Mouse (Mus musculus) embryonic facial prominence, embryonic 15.5 days (tissue): Measurements from ENCODE around the gene Abcf1. TPM values are rescaled to one million over a fixed set of nuclear protein-coding genes. Genes with fewer than 3 reads are reported as not detected.
A peak's percentile ranks its signal among the peaks of the same experiment; 100 is the strongest.
"Not testable (repeated sequence)": the region's sequence is repeated elsewhere in the genome, so short reads cannot be mapped to it uniquely, and the experiment has no call there.

Experiments used
- ATAC-seq: fragments of 200-750 bp; cut with Nextera tagmentation; 2 replicates; pipeline ENCODE4 v1.8.0; 2017; ENCODE audit warnings: low read depth, moderate TSS enrichment; ENCODE audit not compliant: insufficient number of reproducible peaks, low FRiP score, low TSS enrichment
- H3K27ac ChIP-seq: fragments of 300-500 bp; sonication (generic); replicated peaks from 2 replicates; pipeline ENCODE4 v1.5.1; 2015; ENCODE audit warnings: mild to moderate bottlenecking, inconsistent platforms
- H3K27me3 ChIP-seq: fragments of 300-500 bp; sonication (generic); 2 replicates; pipeline ENCODE4 v1.6.1; 2015; ENCODE audit warnings: inconsistent platforms
- H3K36me3 ChIP-seq: fragments of 300-500 bp; sonication (generic); 2 replicates; pipeline ENCODE4 v1.6.1; 2015; ENCODE audit warnings: mild to moderate bottlenecking, inconsistent platforms
- H3K4me1 ChIP-seq: fragments of 300-500 bp; sonication (generic); 2 replicates; pipeline ENCODE4 v1.6.1; 2015; ENCODE audit warnings: inconsistent platforms
- H3K4me2 ChIP-seq: fragments of 300-500 bp; sonication (generic); replicated peaks from 2 replicates; pipeline ENCODE4 v1.6.1; 2015; ENCODE audit warnings: mild to moderate bottlenecking, inconsistent platforms
- H3K4me3 ChIP-seq: fragments of 300-500 bp; sonication (generic); replicated peaks from 2 replicates; pipeline ENCODE4 v1.5.1; 2015; ENCODE audit warnings: mild to moderate bottlenecking, inconsistent platforms
- H3K9ac ChIP-seq: fragments of 300-500 bp; sonication (generic); 2 replicates; pipeline ENCODE4 v1.6.1; 2015; ENCODE audit warnings: inconsistent platforms
- H3K9me3 ChIP-seq: fragments of 300-500 bp; sonication (generic); replicated peaks from 2 replicates; pipeline ENCODE4 v1.6.1; 2016; ENCODE audit warnings: inconsistent platforms
- WGBS: fragments of 180-500 bp; shearing (Covaris S2); methylation state at CpG from one replicate; pipeline ENCODE4 v1.1.7; 2015; 5-methylcytosine and 5-hydroxymethylcytosine counted together
- polyA plus RNA-seq: library from polyadenylated mRNA; unstranded; fragments of >200 nt; fragmentation: Nextera tagmentation; extraction: Ambion mirVana; gene quantifications from 2 replicates; pipeline ENCODE4 v1.2.1, GENCODE M21; 2015

The Abcf1 gene
- 89.0 and 92.2 TPM in 2 replicates for polyA plus RNA-seq

GRCm38 (mm10) chr17:35969418-35970389, at the start of gene Abcf1:
Gene Abcf1 (minus strand): TSS chr17:35969761.
- peak within 1 kb of the TSS; percentile 77 for H3K9ac ChIP-seq
- H3K27ac ChIP-seq: peak within 1 kb of the TSS; percentile 87
- no peaks in the 10 kb centered on the region for H3K27me3 ChIP-seq
- no peaks in the 10 kb centered on the region for H3K9me3 ChIP-seq
- ATAC-seq: peak; percentile 97
- H3K4me2 ChIP-seq: peak within 1 kb of the TSS; percentile 75
- peaks cover 33% of the 10 kb centered on the region for H3K36me3 ChIP-seq
- peak within 1 kb of the TSS; percentile 78 for H3K4me3 ChIP-seq
- H3K4me1 ChIP-seq: peaks cover 17% of the 10 kb centered on the region
- under 1% methylated on average over 68 of the region's 68 CpGs for WGBS

GRCm38 (mm10) chr17:36018979-36019378, 49.4 kb upstream of the Abcf1 start:
- WGBS: 59% methylated on average over 2 of the region's 2 CpGs
- no peaks in the 10 kb centered on the region for H3K9me3 ChIP-seq
- H3K36me3 ChIP-seq: peaks cover 8% of the 10 kb centered on the region; the same call in 1 of the 2 replicates
- no peak for ATAC-seq
- H3K4me2 ChIP-seq: no peak overlapping the region
- no peak overlapping the region for H3K27ac ChIP-seq
- H3K9ac ChIP-seq: no peak overlapping the region
- no peak overlapping the region for H3K4me3 ChIP-seq
- peaks cover 15% of the 10 kb centered on the region for H3K4me1 ChIP-seq
- no peaks in the 10 kb centered on the region for H3K27me3 ChIP-seq

GRCm38 (mm10) chr17:36017046-36017445, 47.5 kb upstream of the Abcf1 start:
- no peak for ATAC-seq
- Histone ChIP-seq H3K9me3 (no peaks in the 10 kb centered on the region), H3K36me3 (peaks cover 8% of the 10 kb centered on the region; the same call in 1 of the 2 replicates), H3K4me2 (no peak overlapping the region), H3K27ac (no peak overlapping the region), H3K9ac (no peak overlapping the region), H3K4me1 (peaks cover 4% of the 10 kb centered on the region; the same call in 1 of the 2 replicates), H3K27me3 (no peaks in the 10 kb centered on the region), H3K4me3 (no peak overlapping the region)
- 86% methylated on average over 5 of the region's 5 CpGs for WGBS

GRCm38 (mm10) chr17:36014977-36015376, 45.4 kb upstream of the Abcf1 start:
- WGBS: 90% methylated on average over 5 of the region's 5 CpGs
- no peak for ATAC-seq
- no peak overlapping the region for H3K4me2 ChIP-seq

GRCm38 (mm10) chr17:36004409-36004808, 34.8 kb upstream of the Abcf1 start:
- not testable (repeated sequence) for H3K27ac ChIP-seq, H3K4me3 ChIP-seq, H3K4me2 ChIP-seq, H3K9me3 ChIP-seq, H3K4me1 ChIP-seq, ATAC-seq, H3K9ac ChIP-seq, H3K36me3 ChIP-seq, H3K27me3 ChIP-seq
- WGBS: 92% methylated on average over 7 of the region's 7 CpGs

More at GRCm38 (mm10) chr17:36014977-36015376, 45.4 kb upstream of the Abcf1 start:
- Histone ChIP-seq H3K4me3 (no peak overlapping the region), H3K27ac (no peak overlapping the region), H3K9me3 (no peaks in the 10 kb centered on the region), H3K9ac (no peak overlapping the region), H3K36me3 (peaks cover 8% of the 10 kb centered on the region; the same call in 1 of the 2 replicates), H3K27me3 (no peaks in the 10 kb centered on the region), H3K4me1 (no peaks in the 10 kb centered on the region)

GRCm38 (mm10) chr17:36003331-36003730, 33.8 kb upstream of the Abcf1 start:
- Histone ChIP-seq H3K27me3 (no peaks in the 10 kb centered on the region), H3K36me3 (peaks cover 5% of the 10 kb centered on the region; the same call in 1 of the 2 replicates), H3K27ac (no peak overlapping the region), H3K4me1 (no peaks in the 10 kb centered on the region), H3K9me3 (no peaks in the 10 kb centered on the region), H3K4me3 (no peak overlapping the region), H3K4me2 (no peak overlapping the region), H3K9ac (no peak overlapping the region)
- WGBS: 94% methylated on average over 7 of the region's 7 CpGs
- ATAC-seq: no peak

- H3K4me3 ChIP-seq: no peak overlapping the region
- no peak overlapping the region for H3K9ac ChIP-seq
- H3K4me2 ChIP-seq: no peak overlapping the region
- no peak overlapping the region for H3K27ac ChIP-seq
- H3K36me3 ChIP-seq: peaks cover 5% of the 10 kb centered on the region; the same call in 1 of the 2 replicates
- H3K4me1 ChIP-seq: 0 out of 2 replicates have a peak, but pooled peaks cover 8% of the 10 kb centered on the region
- H3K27me3 ChIP-seq: no peaks in the 10 kb centered on the region
- ATAC-seq: no peak
- WGBS: 93% methylated on average over 6 of the region's 6 CpGs
- no peaks in the 10 kb centered on the region for H3K9me3 ChIP-seq
These were observed 32.4 kb upstream of the Abcf1 start for GRCm38 (mm10) chr17:36001966-36002365.

GRCm38 (mm10) chr17:36001121-36001897, 31.7 kb upstream of the Abcf1 start:
- ATAC-seq: no peak

GRCm38 (mm10) chr17:36000349-36000748, 30.8 kb upstream of the Abcf1 start:
- Histone ChIP-seq H3K27ac (no peak overlapping the region), H3K4me3 (no peak overlapping the region), H3K9ac (no peak overlapping the region), H3K9me3 (no peaks in the 10 kb centered on the region), H3K4me2 (no peak overlapping the region), H3K36me3 (no peaks in the 10 kb centered on the region), H3K27me3 (no peaks in the 10 kb centered on the region), H3K4me1 (peaks cover 16% of the 10 kb centered on the region)
- whole genome bisulfite sequencing: 83% methylated on average over 4 of the region's 4 CpGs
- ATAC-seq: no peak

More at GRCm38 (mm10) chr17:36001121-36001897, 31.7 kb upstream of the Abcf1 start:
- no peaks in the 10 kb centered on the region for H3K27me3 ChIP-seq
- H3K27ac ChIP-seq: no peak overlapping the region
- no peak overlapping the region for H3K4me2 ChIP-seq
- H3K4me1 ChIP-seq: 0 out of 2 replicates have a peak, but pooled peaks cover 9% of the 10 kb centered on the region
- WGBS: 89% methylated on average over 12 of the region's 12 CpGs
- H3K36me3 ChIP-seq: no peaks in the 10 kb centered on the region
- no peak overlapping the region for H3K4me3 ChIP-seq
- no peak overlapping the region for H3K9ac ChIP-seq
- H3K9me3 ChIP-seq: no peaks in the 10 kb centered on the region

GRCm38 (mm10) chr17:35999356-35999755, 29.8 kb upstream of the Abcf1 start:
- no peaks in the 10 kb centered on the region for H3K36me3 ChIP-seq
- no peak overlapping the region for H3K27ac ChIP-seq
- no peak overlapping the region for H3K4me2 ChIP-seq
- H3K9ac ChIP-seq: no peak overlapping the region
- ATAC-seq: no peak
- H3K4me3 ChIP-seq: no peak overlapping the region
- peaks cover 17% of the 10 kb centered on the region for H3K4me1 ChIP-seq
- 79% methylated on average over 7 of the region's 7 CpGs for WGBS
- H3K27me3 ChIP-seq: no peaks in the 10 kb centered on the region
- no peaks in the 10 kb centered on the region for H3K9me3 ChIP-seq
